Mouse (Mus musculus) megakaryocyte-erythroid progenitor cell, adult 5-6 weeks (primary cell): ENCODE results near the gene Lsmem1. TPM values are rescaled to one million over a fixed set of nuclear protein-coding genes. Genes with fewer than 3 reads are reported as not detected.

Experiments
- ATAC-seq: replicated peaks from 2 replicates; pipeline ENCODE4 v1.8.0; 2016; ENCODE audit warnings: mild to moderate bottlenecking, inconsistent platforms; ENCODE audit not compliant: severe bottlenecking, poor library complexity, low FRiP score, low TSS enrichment
- total RNA-seq, 2 experiments: library from RNA; stranded (forward) in 1 of 2; stranded (reverse) in 1 of 2; fragments of 200-1000, 215-1000 nt in 1 of 2; fragments of >200 nt in 1 of 2; fragmentation: Nextera tagmentation in 1 of 2; gene quantifications; 2 replicates each; pipeline ENCODE4 v1.2.3; 2014 to 2017

Lsmem1 gene
- total RNA-seq, 2 experiments from 2014 or later = 1.4 TPM; not detected in 1

- peak; percentile 76 for ATAC-seq
These were observed 46.8 kb downstream of the Lsmem1 start for GRCm38 (mm10) chr12:40152353-40153069.

GRCm38 (mm10) chr12:40147319-40147718 lies 52.0 kb downstream of the Lsmem1 start:
- no peak for ATAC-seq

- ATAC-seq = no peak
These were observed 52.8 kb downstream of the Lsmem1 start for GRCm38 (mm10) chr12:40146510-40146909.

DNA sequence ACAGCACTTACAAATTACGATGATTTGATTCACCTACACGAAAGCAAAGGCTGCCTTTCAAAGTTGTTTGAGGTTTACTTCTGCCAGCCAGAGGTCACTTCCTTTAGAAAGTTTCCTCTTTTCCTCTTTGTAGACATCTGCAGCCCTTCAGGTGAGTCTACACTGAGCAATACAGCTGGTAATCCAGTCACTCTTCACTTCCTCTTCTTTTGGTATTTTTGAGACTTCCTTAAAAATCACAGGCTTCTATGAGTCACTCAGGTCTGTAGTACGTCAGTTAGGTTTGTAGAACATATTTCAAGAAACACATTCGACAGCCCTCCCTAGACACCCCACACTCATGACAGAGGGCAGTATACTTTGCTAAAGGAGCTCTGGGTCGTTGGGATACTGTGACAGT lies 58.6 kb downstream of the Lsmem1 start:
- ATAC-seq = no peak

GRCm38 (mm10) chr12:40139484-40140245 lies 59.6 kb downstream of the Lsmem1 start:
- no peak for ATAC-seq

DNA sequence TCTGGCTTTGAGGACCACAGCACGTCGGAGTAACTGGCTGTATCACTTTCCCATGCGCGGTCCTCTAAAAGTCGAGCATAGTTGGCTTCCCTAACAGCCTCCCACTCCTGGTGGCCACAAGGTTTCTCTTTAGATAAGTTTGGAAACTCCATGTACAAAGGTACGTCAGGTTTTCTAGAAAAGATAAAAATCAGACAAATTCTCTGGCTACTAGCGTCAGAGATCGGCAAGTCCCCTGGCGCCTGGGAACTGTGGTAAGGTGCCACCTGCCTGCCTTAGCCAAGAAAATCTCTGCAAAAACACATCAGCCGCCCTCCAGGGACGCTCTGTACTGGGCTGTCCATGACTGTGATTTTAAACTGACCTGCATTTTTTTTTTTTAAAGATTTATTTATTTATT lies 64.8 kb downstream of the Lsmem1 start:
- no peak for ATAC-seq

DNA sequence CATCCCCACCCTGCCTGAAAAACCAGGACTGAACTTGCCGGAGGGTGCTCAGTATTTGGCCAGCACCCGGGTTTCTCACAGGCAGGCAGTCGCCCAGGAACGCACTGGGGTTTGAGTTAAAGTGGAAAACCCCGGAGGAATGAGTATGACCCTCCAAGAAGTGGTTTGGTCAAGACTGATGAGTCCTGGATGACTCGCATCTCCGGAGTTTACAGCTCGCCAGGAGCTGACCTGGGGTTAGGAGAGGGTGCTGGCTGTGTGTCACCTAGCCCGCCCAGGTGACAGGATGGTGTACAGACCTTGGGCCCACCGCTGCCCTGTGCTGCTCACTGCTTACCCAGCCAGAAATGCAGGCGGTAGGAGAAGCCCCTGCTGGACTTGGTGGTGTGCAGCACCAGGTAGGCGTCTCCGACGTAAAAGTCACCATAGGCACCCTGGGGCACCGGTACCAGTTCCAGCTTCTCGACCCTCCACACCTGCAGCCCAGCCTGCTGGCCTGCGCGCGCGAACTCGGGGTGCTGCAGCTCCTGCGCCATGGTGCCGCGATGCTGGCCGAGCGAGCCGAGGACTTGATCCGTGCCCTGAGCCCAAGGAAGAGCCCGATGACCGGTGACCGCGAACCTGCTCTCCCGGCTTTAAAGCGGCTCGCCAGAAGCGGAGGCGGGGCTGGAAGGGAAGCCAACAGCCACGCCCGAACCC lies 65.6 kb downstream of the Lsmem1 start, which contains the start of gene Scin:
TSS of gene Scin (minus strand) at position 656 of the 699 bp plus-strand sequence.
- peak; percentile 48 for ATAC-seq

DNA sequence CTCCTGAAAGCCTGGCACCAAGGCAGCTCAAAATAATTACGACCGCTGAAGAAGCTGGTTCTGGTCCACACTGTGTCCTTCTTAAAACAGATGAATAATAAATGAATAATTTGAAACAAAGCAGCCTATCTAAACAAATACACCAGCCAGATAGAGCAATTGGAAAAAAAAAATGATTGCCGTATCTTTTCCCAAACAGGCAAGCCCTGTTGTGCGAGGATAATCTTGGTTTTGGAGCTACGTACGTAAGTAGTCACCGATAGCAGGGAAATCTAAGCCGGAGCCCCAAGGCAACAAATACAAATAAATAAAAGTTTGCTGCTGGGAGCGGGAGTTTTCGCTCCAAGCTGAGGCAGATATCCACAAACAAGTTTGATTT lies 66.1 kb downstream of the Lsmem1 start:
- peak; percentile 78 for ATAC-seq

Other genes starting within 250 kb of the Lsmem1 start
- 58.7 and 90.2 TPM in 2 replicates for gene Arl4a, start 161.5 kb downstream of the Lsmem1 start, total RNA-seq (2014; fragmentation: Nextera tagmentation)
- 54.9 and 57.5 TPM in 2 replicates for gene Arl4a, start 161.5 kb downstream of the Lsmem1 start, total RNA-seq (2017)
- gene Scin, start 65.3 kb downstream of the Lsmem1 start, total RNA-seq (2014; fragmentation: Nextera tagmentation) = 12.1 and 12.7 TPM in 2 replicates
- gene Scin, start 65.3 kb downstream of the Lsmem1 start, total RNA-seq (2017) = 31.9 and 62.5 TPM in 2 replicates
- 76.2 and 99.2 TPM in 2 replicates for gene Ifrd1, start 49.0 kb upstream of the Lsmem1 start, total RNA-seq (2014; fragmentation: Nextera tagmentation)
- gene Ifrd1, start 49.0 kb upstream of the Lsmem1 start, total RNA-seq (2017) = 119 and 171 TPM in 2 replicates
- gene Zfp277, start 246.4 kb upstream of the Lsmem1 start, total RNA-seq (2014; fragmentation: Nextera tagmentation) = 16.7 and 17.5 TPM in 2 replicates
- 25.5 and 34.8 TPM in 2 replicates for gene Zfp277, start 246.4 kb upstream of the Lsmem1 start, total RNA-seq (2017)
- 0.15 TPM in 1 of 2 replicates, not detected in the other for gene Dock4, start 246.5 kb upstream of the Lsmem1 start, total RNA-seq (2014; fragmentation: Nextera tagmentation)
- 0.38 TPM in 1 of 2 replicates, not detected in the other for gene Dock4, start 246.5 kb upstream of the Lsmem1 start, total RNA-seq (2017)